Mouse (Mus musculus): ENCODE results near the gene Pak4.
"Not testable (repeated sequence)": the region's sequence is repeated elsewhere in the genome, so short reads cannot be mapped to it uniquely, and the experiment has no call there.

Pak4 gene

DNA sequence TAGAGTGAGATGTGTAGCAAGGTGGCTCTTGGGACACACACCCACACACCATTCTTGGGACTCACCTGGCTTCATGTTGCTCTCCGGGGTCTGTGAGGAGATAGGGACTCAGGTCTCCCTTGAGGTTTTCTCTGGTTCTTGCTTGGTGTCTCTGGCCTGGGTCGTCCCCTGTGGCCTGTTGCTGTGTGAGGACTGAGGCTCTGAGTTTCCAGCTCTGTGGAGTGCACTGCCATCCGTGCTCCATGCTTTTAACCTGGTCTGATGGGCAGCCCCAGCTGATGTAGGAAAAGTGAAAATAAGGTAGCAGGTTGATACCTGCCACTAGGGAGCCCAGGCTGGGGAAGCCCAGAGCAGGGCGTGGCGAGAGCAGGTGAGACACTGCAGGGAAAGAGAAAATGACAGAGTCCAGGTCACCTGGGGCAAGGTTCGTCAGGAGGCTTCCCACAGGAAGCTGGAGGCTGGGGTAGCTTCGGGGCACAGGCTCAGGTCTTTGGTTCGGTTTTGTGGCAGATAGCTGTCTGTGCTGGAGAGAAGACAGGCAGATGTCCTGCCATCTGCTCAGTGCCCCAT lies 87.5 kb downstream of the Pak4 start, which contains the start of gene Ifnl2:
Gene Ifnl2 (minus strand): TSS at position 51 of the 570 bp plus-strand sequence.
- in situ Hi-C loops (cut with MboI; ENCODE audit: low sequenced_read_pairs): not testable (repeated sequence)

DNA sequence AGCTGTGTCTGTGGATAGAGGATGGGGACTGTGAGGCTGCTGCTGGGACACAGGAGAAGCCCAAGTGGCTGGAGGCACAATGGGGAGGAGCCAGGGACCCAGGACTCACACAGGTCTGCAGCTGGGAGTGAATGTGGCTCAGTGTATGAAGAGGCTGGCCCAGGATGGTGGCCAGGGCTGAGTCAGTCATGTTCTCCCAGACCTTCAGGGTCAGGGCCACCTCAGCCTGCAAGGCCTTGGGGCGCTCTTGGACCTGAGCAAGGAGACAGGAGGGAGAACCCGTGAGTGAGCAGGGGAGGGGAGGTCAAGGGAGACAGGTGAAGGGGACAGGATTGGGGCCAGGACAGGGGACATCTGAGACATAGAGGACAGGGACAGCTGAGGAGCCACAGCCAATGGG lies 88.9 kb downstream of the Pak4 start:
- in situ Hi-C loops (cut with MboI; ENCODE audit: low sequenced_read_pairs): not testable (repeated sequence)

Data from CH12F3 (cell line).